Mouse (Mus musculus): ENCODE results near the gene Gm21650. TPM values are rescaled to one million over a fixed set of nuclear protein-coding genes. Genes with fewer than 3 reads are reported as not detected.
"Not testable (repeated sequence)": the region's sequence is repeated elsewhere in the genome, so short reads cannot be mapped to it uniquely, and the experiment has no call there.

Gene Gm21650
- not detected in 2 replicates for total RNA-seq (2021)
- long read RNA-seq, result 0 reads

GRCm38 (mm10) chrY:77692508-77692907 is at the start of gene Gm21650:
Gene Gm21650, plus strand, starts transcription at chrY:77692808.
- DNase-seq, result not testable (repeated sequence)

Data from adrenal gland, postnatal 25 days (tissue).